Mouse (Mus musculus) hindbrain, embryonic 12.5 days (tissue): ENCODE data around the gene March4. TPM values are rescaled to one million over a fixed set of nuclear protein-coding genes. Genes with fewer than 3 reads are reported as not detected.

Experiments
- ATAC-seq: fragments of 200-750 bp; cut with Nextera tagmentation; 2 replicates; pipeline ENCODE4 v1.8.0; 2017; ENCODE audit warnings: moderate TSS enrichment; ENCODE audit not compliant: low FRiP score
- H3K27ac ChIP-seq: fragments of 300-500 bp; sonication (generic); 2 replicates; pipeline ENCODE4 v1.5.1; 2016; ENCODE audit warnings: mild to moderate bottlenecking
- H3K27me3 ChIP-seq: fragments of 300-500 bp; sonication (generic); 2 replicates; pipeline ENCODE4 v1.6.1; 2016; ENCODE audit warnings: mild to moderate bottlenecking
- H3K36me3 ChIP-seq: fragments of 300-500 bp; sonication (generic); 2 replicates; pipeline ENCODE4 v1.6.1; 2016; ENCODE audit warnings: mild to moderate bottlenecking
- H3K4me1 ChIP-seq: fragments of 300-500 bp; sonication (generic); 2 replicates; pipeline ENCODE4 v1.6.1; 2016
- H3K4me2 ChIP-seq: fragments of 300-500 bp; sonication (generic); replicated peaks from 2 replicates; pipeline ENCODE4 v1.6.1; 2016; ENCODE audit warnings: mild to moderate bottlenecking
- H3K4me3 ChIP-seq: fragments of 300-500 bp; sonication (generic); 2 replicates; pipeline ENCODE4 v1.5.1; 2016; ENCODE audit warnings: mild to moderate bottlenecking
- H3K9ac ChIP-seq: fragments of 300-500 bp; sonication (generic); 2 replicates; pipeline ENCODE4 v1.6.1; 2016; ENCODE audit warnings: mild to moderate bottlenecking, moderate library complexity
- H3K9me3 ChIP-seq: fragments of 300-500 bp; sonication (generic); replicated peaks from 2 replicates; pipeline ENCODE4 v1.6.1; 2016; ENCODE audit warnings: mild to moderate bottlenecking
- WGBS: fragments of 180-500 bp; shearing (Covaris S2); methylation state at CpG from one replicate; pipeline ENCODE4 v1.1.7; 2016; 5-methylcytosine and 5-hydroxymethylcytosine counted together
- polyA plus RNA-seq: library from polyadenylated mRNA; unstranded; fragments of >200 nt; fragmentation: Nextera tagmentation; extraction: Ambion mirVana; gene quantifications from 2 replicates; pipeline ENCODE4 v1.2.1, GENCODE M21; 2016

Gene March4
- polyA plus RNA-seq, 1 experiment from 2014 or later = 2.9 TPM

GRCm38 (mm10) chr1:72510778-72511520 is 25.8 kb downstream of the March4 start:
- no peak for ATAC-seq
- 84% methylated on average over 7 of the region's 7 CpGs for WGBS

DNA sequence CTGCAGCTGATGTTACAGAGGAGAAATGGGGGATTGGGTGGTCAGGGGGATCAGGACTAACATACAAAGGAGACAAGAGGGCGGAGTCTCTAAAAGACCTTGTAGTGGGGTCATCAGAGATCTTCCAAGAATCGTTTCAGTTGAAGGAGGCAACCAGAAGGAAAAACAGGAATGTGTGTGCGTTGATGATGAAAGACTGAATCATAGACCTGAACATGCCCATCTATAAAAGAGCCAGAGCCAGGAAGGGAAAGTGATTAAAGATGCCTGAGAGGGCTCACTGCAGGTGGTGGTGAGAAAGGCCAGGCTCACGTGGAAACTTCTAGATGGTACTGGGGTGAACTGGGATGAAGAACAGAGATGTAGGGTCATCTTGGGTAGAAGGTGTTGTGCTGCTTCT is 27.2 kb downstream of the March4 start:
- no peak overlapping the region for H3K4me2 ChIP-seq
- no peaks in the 10 kb centered on the region for H3K27me3 ChIP-seq
- ATAC-seq = no peak
- no peak overlapping the region for H3K27ac ChIP-seq
- peaks cover 5% of the 10 kb centered on the region; the same call in 1 of the 2 replicates for H3K4me1 ChIP-seq
- H3K4me3 ChIP-seq = no peak overlapping the region
- no peaks in the 10 kb centered on the region for H3K9me3 ChIP-seq
- WGBS = 83% methylated on average over 4 of the region's 4 CpGs
- H3K9ac ChIP-seq = no peak overlapping the region
- no peaks in the 10 kb centered on the region for H3K36me3 ChIP-seq

More at GRCm38 (mm10) chr1:72510778-72511520, 25.8 kb downstream of the March4 start:
- Histone ChIP-seq H3K9me3 (no peaks in the 10 kb centered on the region), H3K4me2 (no peak overlapping the region), H3K27ac (no peak overlapping the region), H3K27me3 (no peaks in the 10 kb centered on the region), H3K36me3 (no peaks in the 10 kb centered on the region), H3K4me1 (peaks cover 3% of the 10 kb centered on the region; the same call in 1 of the 2 replicates), H3K9ac (no peak overlapping the region), H3K4me3 (no peak overlapping the region)

DNA sequence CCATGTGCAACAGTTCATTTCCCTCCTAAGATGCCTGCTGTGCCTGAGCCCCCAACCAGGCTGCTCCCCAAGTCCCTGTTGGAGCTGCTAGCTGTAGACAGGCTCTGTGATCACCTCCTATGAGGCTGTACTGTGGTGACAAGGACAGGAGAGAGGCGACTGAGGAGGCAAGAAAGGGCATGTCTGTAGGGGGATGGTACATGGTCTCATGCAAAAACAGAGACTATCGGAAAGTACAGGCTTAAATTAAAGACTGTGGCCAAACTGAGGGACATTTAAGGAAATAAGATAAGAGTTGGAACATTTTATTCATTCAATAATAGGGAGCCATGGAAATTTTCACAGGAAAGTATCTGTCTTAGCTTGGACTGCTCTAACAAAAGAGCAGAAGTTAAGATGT is 29.1 kb downstream of the March4 start:
- Histone ChIP-seq H3K36me3 (no peaks in the 10 kb centered on the region), H3K9me3 (no peaks in the 10 kb centered on the region), H3K27me3 (no peaks in the 10 kb centered on the region), H3K4me3 (no peak overlapping the region), H3K4me2 (no peak overlapping the region), H3K4me1 (peaks cover 5% of the 10 kb centered on the region; the same call in 1 of the 2 replicates), H3K27ac (no peak overlapping the region), H3K9ac (no peak overlapping the region)
- ATAC-seq = no peak
- 77% methylated on average over 2 of the region's 2 CpGs for WGBS

DNA sequence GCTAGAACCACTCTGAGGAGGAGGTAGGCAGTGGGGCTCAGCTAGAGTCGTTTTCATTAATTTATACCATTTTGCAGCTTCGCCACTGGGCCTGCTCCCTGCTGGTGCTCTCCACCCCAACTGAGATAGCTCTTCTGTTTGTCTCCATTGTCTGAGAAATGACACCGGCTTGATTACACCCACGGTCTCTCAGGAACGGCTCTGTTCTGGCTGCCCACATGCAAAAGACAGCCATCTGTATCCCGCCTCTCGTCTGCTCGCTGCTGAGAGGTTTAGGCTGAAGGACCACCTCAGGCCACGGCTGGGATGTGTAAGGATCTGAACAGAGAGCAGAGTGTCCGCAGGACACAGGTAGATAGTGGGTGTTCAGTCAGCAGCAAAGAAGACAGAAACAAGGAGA is 30.5 kb downstream of the March4 start:
- peaks cover 5% of the 10 kb centered on the region; the same call in 1 of the 2 replicates for H3K4me1 ChIP-seq
- 43% methylated on average over 10 of the region's 10 CpGs for WGBS
- no peak overlapping the region for H3K9ac ChIP-seq
- H3K27ac ChIP-seq = no peak overlapping the region
- H3K4me3 ChIP-seq = no peak overlapping the region
- H3K36me3 ChIP-seq = no peaks in the 10 kb centered on the region
- H3K4me2 ChIP-seq = no peak overlapping the region
- H3K27me3 ChIP-seq = no peaks in the 10 kb centered on the region
- no peaks in the 10 kb centered on the region for H3K9me3 ChIP-seq
- no peak for ATAC-seq

- 90% methylated on average over 5 of the region's 5 CpGs for WGBS
- H3K9me3 ChIP-seq = no peaks in the 10 kb centered on the region
- no peaks in the 10 kb centered on the region for H3K27me3 ChIP-seq
- H3K36me3 ChIP-seq = no peaks in the 10 kb centered on the region
- no peak overlapping the region for H3K27ac ChIP-seq
- no peak overlapping the region for H3K4me2 ChIP-seq
- no peak overlapping the region for H3K4me3 ChIP-seq
- no peak overlapping the region for H3K9ac ChIP-seq
- H3K4me1 ChIP-seq = no peaks in the 10 kb centered on the region
- no peak for ATAC-seq
Measured at GRCm38 (mm10) chr1:72497609-72498008, 39.1 kb downstream of the March4 start.

DNA sequence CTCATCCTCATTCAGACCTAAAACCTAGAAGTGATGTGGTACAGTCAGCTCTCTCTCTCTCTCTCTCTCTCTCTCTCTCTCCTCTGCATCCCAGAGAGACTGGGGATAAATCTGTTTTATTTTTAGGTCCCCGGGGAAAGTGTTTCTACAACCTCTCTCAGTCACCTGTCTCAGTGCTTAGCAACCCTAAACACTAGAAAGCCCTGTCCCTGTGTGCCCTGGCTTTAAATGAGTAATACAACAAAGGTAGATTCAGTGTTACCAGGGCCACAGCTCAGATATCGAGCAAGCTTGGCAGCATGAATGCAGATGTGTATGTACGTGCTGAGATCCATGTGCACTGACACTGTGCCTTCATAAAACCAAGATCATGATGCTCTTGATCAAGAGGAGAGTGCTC is 43.3 kb downstream of the March4 start:
- WGBS = 89% methylated on average over 3 of the region's 3 CpGs
- Histone ChIP-seq H3K9ac (no peak overlapping the region), H3K9me3 (no peaks in the 10 kb centered on the region), H3K4me1 (peaks cover 6% of the 10 kb centered on the region), H3K36me3 (no peaks in the 10 kb centered on the region), H3K27ac (no peak overlapping the region), H3K4me3 (no peak overlapping the region), H3K27me3 (no peaks in the 10 kb centered on the region), H3K4me2 (no peak overlapping the region)
- ATAC-seq = no peak

DNA sequence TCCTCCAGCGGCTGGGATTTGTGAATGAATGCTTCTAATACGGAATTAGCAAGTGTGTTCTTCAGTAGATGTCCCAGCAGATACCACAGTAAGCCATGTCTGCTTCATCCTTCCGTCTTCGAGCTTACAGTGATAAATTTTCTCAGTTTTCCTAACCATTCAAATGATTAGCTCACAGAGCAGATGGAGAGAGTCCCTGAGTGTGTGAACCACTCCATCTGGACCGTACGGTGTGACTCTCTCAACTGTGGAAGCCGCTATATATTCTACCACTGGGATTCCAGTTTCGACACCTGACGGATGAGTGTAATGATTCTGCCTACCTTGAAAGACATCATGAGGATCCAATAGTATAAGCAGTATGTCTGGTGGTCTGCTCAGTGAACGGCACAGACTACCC is 44.1 kb downstream of the March4 start:
- Histone ChIP-seq H3K4me2 (no peak overlapping the region), H3K9me3 (no peaks in the 10 kb centered on the region), H3K27ac (no peak overlapping the region), H3K4me1 (peaks cover 6% of the 10 kb centered on the region), H3K27me3 (no peaks in the 10 kb centered on the region), H3K36me3 (no peaks in the 10 kb centered on the region), H3K9ac (no peak overlapping the region), H3K4me3 (no peak overlapping the region)
- 89% methylated on average over 10 of the region's 10 CpGs for WGBS
- ATAC-seq = no peak

GRCm38 (mm10) chr1:72491307-72491706 is 45.4 kb downstream of the March4 start:
- Histone ChIP-seq H3K27ac (no peak overlapping the region), H3K36me3 (no peaks in the 10 kb centered on the region), H3K9me3 (no peaks in the 10 kb centered on the region), H3K4me1 (peaks cover 6% of the 10 kb centered on the region), H3K9ac (no peak overlapping the region), H3K4me2 (no peak overlapping the region), H3K4me3 (no peak overlapping the region), H3K27me3 (no peaks in the 10 kb centered on the region)
- WGBS = 73% methylated on average over 5 of the region's 5 CpGs
- no peak for ATAC-seq

GRCm38 (mm10) chr1:72490801-72491200 is 45.9 kb downstream of the March4 start:
- H3K36me3 ChIP-seq = no peaks in the 10 kb centered on the region
- H3K27ac ChIP-seq = no peak overlapping the region
- no peaks in the 10 kb centered on the region for H3K27me3 ChIP-seq
- 75% methylated on average over 3 of the region's 3 CpGs for WGBS
- H3K4me1 ChIP-seq = peaks cover 6% of the 10 kb centered on the region
- H3K4me3 ChIP-seq = no peak overlapping the region
- H3K9ac ChIP-seq = no peak overlapping the region
- no peak for ATAC-seq
- no peaks in the 10 kb centered on the region for H3K9me3 ChIP-seq
- H3K4me2 ChIP-seq = no peak overlapping the region

DNA sequence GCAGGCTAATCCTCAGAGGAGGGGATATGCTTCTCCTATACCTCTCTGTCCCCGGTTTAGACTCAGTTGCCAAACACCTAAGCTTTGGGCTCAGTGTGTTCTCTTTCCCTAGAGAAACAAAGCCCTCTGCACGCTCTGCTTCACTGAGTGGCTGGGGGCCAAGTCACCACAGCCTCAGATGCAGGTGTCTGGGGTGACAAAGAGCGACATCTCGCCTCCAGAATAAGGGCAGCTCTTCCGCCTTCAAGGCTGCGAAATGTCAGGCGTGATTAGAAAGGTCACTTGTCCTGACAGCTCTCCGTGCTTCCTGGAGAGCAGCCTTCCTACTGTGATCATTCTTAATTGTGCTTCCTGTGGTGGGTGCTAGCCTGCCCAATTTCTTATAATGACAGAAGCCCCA is 46.5 kb downstream of the March4 start:
- no peaks in the 10 kb centered on the region for H3K9me3 ChIP-seq
- 7% methylated on average over 8 of the region's 8 CpGs for WGBS
- H3K4me2 ChIP-seq = no peak overlapping the region
- no peaks in the 10 kb centered on the region for H3K27me3 ChIP-seq
- H3K4me3 ChIP-seq = no peak overlapping the region
- H3K27ac ChIP-seq = no peak overlapping the region
- no peak for ATAC-seq
- H3K9ac ChIP-seq = no peak overlapping the region
- peaks cover 6% of the 10 kb centered on the region for H3K4me1 ChIP-seq
- H3K36me3 ChIP-seq = no peaks in the 10 kb centered on the region

- 88% methylated on average over 2 of the region's 2 CpGs for WGBS
- ATAC-seq = no peak
- H3K27me3 ChIP-seq = no peaks in the 10 kb centered on the region
- H3K9me3 ChIP-seq = no peaks in the 10 kb centered on the region
- no peaks in the 10 kb centered on the region for H3K36me3 ChIP-seq
- H3K4me2 ChIP-seq = no peak overlapping the region
- H3K4me1 ChIP-seq = no peaks in the 10 kb centered on the region
- no peak overlapping the region for H3K4me3 ChIP-seq
- H3K27ac ChIP-seq = no peak overlapping the region
- H3K9ac ChIP-seq = no peak overlapping the region
Measured at GRCm38 (mm10) chr1:72476594-72476993, 60.1 kb downstream of the March4 start.

DNA sequence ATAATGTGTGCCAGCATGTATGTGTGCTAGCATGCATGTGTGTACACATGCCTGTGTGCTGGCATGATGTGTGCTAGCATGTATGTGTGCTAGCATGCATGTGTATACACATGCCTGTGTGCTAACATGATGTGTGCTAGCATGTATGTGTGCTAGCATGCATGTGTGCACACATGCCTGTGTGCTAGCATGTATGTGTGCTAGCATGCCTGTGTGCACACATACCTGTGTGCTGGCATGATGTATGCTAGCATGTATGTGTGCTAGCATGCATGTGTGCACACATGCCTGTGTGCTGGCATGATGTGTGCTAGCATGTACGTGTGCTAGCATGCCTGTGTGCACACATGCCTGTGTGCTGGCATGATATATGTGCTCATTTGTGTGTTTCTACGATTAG is 67.7 kb downstream of the March4 start:
- Histone ChIP-seq H3K36me3 (no peaks in the 10 kb centered on the region), H3K4me1 (no peaks in the 10 kb centered on the region), H3K9ac (no peak overlapping the region), H3K9me3 (no peaks in the 10 kb centered on the region), H3K27ac (no peak overlapping the region), H3K4me2 (no peak overlapping the region), H3K27me3 (no peaks in the 10 kb centered on the region), H3K4me3 (no peak overlapping the region)
- WGBS = 85% methylated on average over 2 of the region's 2 CpGs
- no peak for ATAC-seq

GRCm38 (mm10) chr1:72468466-72469003 is 68.2 kb downstream of the March4 start:
- Histone ChIP-seq H3K9ac (no peak overlapping the region), H3K4me1 (no peaks in the 10 kb centered on the region), H3K4me3 (no peak overlapping the region), H3K4me2 (no peak overlapping the region), H3K27ac (no peak overlapping the region), H3K36me3 (no peaks in the 10 kb centered on the region), H3K9me3 (no peaks in the 10 kb centered on the region), H3K27me3 (no peaks in the 10 kb centered on the region)
- 67% methylated on average over 5 of the region's 5 CpGs for WGBS
- no peak for ATAC-seq
